Mouse (Mus musculus) MEL (cell line): ENCODE measurements around the gene Nyap1. TPM values are rescaled to one million over a fixed set of nuclear protein-coding genes. Genes with fewer than 3 reads are reported as not detected.
A peak's percentile ranks its signal among the peaks of the same experiment; 100 is the strongest.

ENCODE experiments used
- DNase-seq: peaks from one replicate; pipeline ENCODE4 v3.0.0; 2011; ENCODE audit warnings: low read depth, low spot score
- H3K27ac ChIP-seq: 2 replicates; pipeline ENCODE4 v1.5.1; 2012; ENCODE audit warnings: low read depth, mild to moderate bottlenecking, control low read depth, low read length, moderate library complexity; ENCODE audit not compliant: control insufficient read depth
- H3K27me3 ChIP-seq, 2 experiments: fragments of 150-350 bp in 1 of 2; sonication (generic) in 1 of 2; 2 replicates each; pipeline ENCODE4 v1.6.1; 2012; ENCODE audit warnings: low read length in 2 of 2, mild to moderate bottlenecking in 2 of 2, improper control_type of control experiment in 1 of 2, moderate library complexity in 1 of 2; ENCODE audit not compliant: insufficient read depth in 2 of 2, control insufficient read depth in 1 of 2
- H3K36me3 ChIP-seq, 2 experiments: 2 replicates each; pipeline ENCODE4 v1.6.1; 2012 to 2014; ENCODE audit warnings: low read length in 2 of 2, improper control_type of control experiment in 1 of 2, inconsistent platforms in 1 of 2, mild to moderate bottlenecking in 1 of 2; ENCODE audit not compliant: insufficient read depth in 2 of 2, control insufficient read depth in 1 of 2
- H3K4me1 ChIP-seq, 2 experiments: fragments of 150-350 bp in 1 of 2; sonication (generic) in 1 of 2; 2 replicates each; pipeline ENCODE4 v1.6.1; 2012; ENCODE audit warnings: low read length in 2 of 2, improper control_type of control experiment in 1 of 2, mild to moderate bottlenecking in 1 of 2; ENCODE audit not compliant: insufficient read depth in 2 of 2, control insufficient read depth in 1 of 2
- H3K4me3 ChIP-seq, 2 experiments: fragments of 150-350 bp in 1 of 2; sonication (generic) in 1 of 2; 2 replicates each; pipeline ENCODE4 v1.5.1; 2012; ENCODE audit warnings: low read depth in 2 of 2, low read length in 2 of 2, mild to moderate bottlenecking in 2 of 2, moderate library complexity in 2 of 2, control low read depth in 1 of 2, improper control_type of control experiment in 1 of 2; ENCODE audit not compliant: control insufficient read depth in 1 of 2, insufficient read depth in 1 of 2
- H3K79me2 ChIP-seq: 2 replicates; pipeline ENCODE4 v1.6.1; 2012; ENCODE audit warnings: mild to moderate bottlenecking, low read length, moderate library complexity; ENCODE audit not compliant: control insufficient read depth, poor library complexity, insufficient read depth
- H3K9ac ChIP-seq: 2 replicates; pipeline ENCODE4 v1.6.1; 2012; ENCODE audit warnings: low read depth, mild to moderate bottlenecking, control low read depth, low read length, moderate library complexity; ENCODE audit not compliant: control insufficient read depth, poor library complexity, severe bottlenecking
- H3K9me3 ChIP-seq: fragments of 150-350 bp; sonication (generic); replicated peaks from 2 replicates; pipeline ENCODE4 v1.6.1; 2012; ENCODE audit warnings: mild to moderate bottlenecking, low read length, improper control_type of control experiment, moderate library complexity; ENCODE audit not compliant: insufficient read depth
- BHLHE40 ChIP-seq: IDR thresholded peaks from 2 replicates; pipeline ENCODE4 v1.6.1; 2012; ENCODE audit warnings: low read depth, mild to moderate bottlenecking, inconsistent platforms, low read length, improper control_type of control experiment, borderline replicate concordance
- CHD1 ChIP-seq: IDR thresholded peaks from 2 replicates; pipeline ENCODE4 v1.6.1; 2012; ENCODE audit warnings: low read depth, mild to moderate bottlenecking, inconsistent platforms, low read length, improper control_type of control experiment
- CHD2 ChIP-seq: IDR thresholded peaks from 2 replicates; pipeline ENCODE4 v1.6.1; 2011; ENCODE audit warnings: low read length, improper control_type of control experiment
- CTCF ChIP-seq, 3 experiments: IDR thresholded peaks in 2 of 3; conservative IDR thresholded peaks in 1 of 3; 2 replicates each; pipeline ENCODE4 v1.5.1; 2011 to 2012; ENCODE audit warnings: low read length in 3 of 3, low read depth in 2 of 3, mild to moderate bottlenecking in 2 of 3, improper control_type of control experiment in 1 of 3, inconsistent platforms in 1 of 3, mixed read lengths in 1 of 3, moderate library complexity in 1 of 3; ENCODE audit not compliant: control insufficient read depth in 1 of 3, insufficient read depth in 1 of 3, poor library complexity in 1 of 3, severe bottlenecking in 1 of 3
- E2F4 ChIP-seq: IDR thresholded peaks from 2 replicates; pipeline ENCODE4 v1.6.1; 2011; ENCODE audit warnings: low read depth, low read length, improper control_type of control experiment, borderline replicate concordance
- ELF1 ChIP-seq: IDR thresholded peaks from 2 replicates; pipeline ENCODE4 v1.6.1; 2014; ENCODE audit warnings: low read depth, mild to moderate bottlenecking, inconsistent platforms, low read length, improper control_type of control experiment, moderate library complexity
- EP300 ChIP-seq, 2 experiments: IDR thresholded peaks; 2 replicates each; pipeline ENCODE4 v1.6.1; 2011; ENCODE audit warnings: improper control_type of control experiment in 2 of 2, low read length in 2 of 2, low read depth in 1 of 2, mild to moderate bottlenecking in 1 of 2
- ETS1 ChIP-seq: IDR thresholded peaks from 2 replicates; pipeline ENCODE4 v1.6.1; 2012; ENCODE audit warnings: low read depth, mild to moderate bottlenecking, inconsistent platforms, low read length, improper control_type of control experiment, moderate library complexity
- GABPA ChIP-seq: IDR thresholded peaks from 2 replicates; pipeline ENCODE4 v1.6.1; 2012; ENCODE audit warnings: low read depth, mild to moderate bottlenecking, inconsistent platforms, low read length, improper control_type of control experiment, moderate library complexity
- GATA1 ChIP-seq: IDR thresholded peaks from 2 replicates; pipeline ENCODE4 v1.6.1; 2011; ENCODE audit warnings: low read depth, low read length, improper control_type of control experiment
- JUND ChIP-seq: IDR thresholded peaks from 2 replicates; pipeline ENCODE4 v1.6.1; 2011; ENCODE audit warnings: low read depth, mild to moderate bottlenecking, improper control_type of control experiment, low read length
- KAT2A ChIP-seq: conservative IDR thresholded peaks from 2 replicates; pipeline ENCODE4 v1.6.1; 2012; ENCODE audit warnings: low read depth, low read length, improper control_type of control experiment, inconsistent platforms
- MEF2A ChIP-seq: IDR thresholded peaks from 2 replicates; pipeline ENCODE4 v1.6.1; 2014; ENCODE audit warnings: low read depth, mild to moderate bottlenecking, inconsistent platforms, low read length, improper control_type of control experiment; ENCODE audit not compliant: poor library complexity, insufficient replicate concordance, severe bottlenecking; ENCODE audit errors: extremely low read depth
- MXI1 ChIP-seq: IDR thresholded peaks from 2 replicates; pipeline ENCODE4 v1.6.1; 2011; ENCODE audit warnings: mild to moderate bottlenecking, low read depth, low read length, improper control_type of control experiment
- MYC ChIP-seq: IDR thresholded peaks from 2 replicates; pipeline ENCODE4 v1.6.1; 2011; ENCODE audit warnings: low read depth, mild to moderate bottlenecking, low read length, improper control_type of control experiment, moderate library complexity
- NELFE ChIP-seq: IDR thresholded peaks from 2 replicates; pipeline ENCODE4 v1.6.1; 2011; ENCODE audit warnings: low read depth, low read length, improper control_type of control experiment
- POLR2AphosphoS2 ChIP-seq: IDR thresholded peaks from 2 replicates; pipeline ENCODE4 v1.6.1; 2011; ENCODE audit warnings: low read length, improper control_type of control experiment
- POLR2AphosphoS5 ChIP-seq: IDR thresholded peaks from 2 replicates; pipeline ENCODE4 v1.6.1; 2012; ENCODE audit warnings: low read depth, borderline replicate concordance, mild to moderate bottlenecking, inconsistent platforms, low read length, moderate library complexity, mixed read lengths
- RCOR1 ChIP-seq: IDR thresholded peaks from 2 replicates; pipeline ENCODE4 v1.6.1; 2012; ENCODE audit warnings: low read depth, mild to moderate bottlenecking, inconsistent platforms, low read length, improper control_type of control experiment
- SIN3A ChIP-seq: IDR thresholded peaks from 2 replicates; pipeline ENCODE4 v1.6.1; 2012; ENCODE audit warnings: low read length, improper control_type of control experiment, inconsistent platforms
- SMC3 ChIP-seq: IDR thresholded peaks from 2 replicates; pipeline ENCODE4 v1.6.1; 2011; ENCODE audit warnings: low read depth, low read length, improper control_type of control experiment
- TBP ChIP-seq: IDR thresholded peaks from 2 replicates; pipeline ENCODE4 v1.8.0; 2011; ENCODE audit warnings: low read depth, low read length, improper control_type of control experiment
- ZKSCAN1 ChIP-seq: IDR thresholded peaks from 2 replicates; pipeline ENCODE4 v1.6.1; 2012; ENCODE audit warnings: low read depth, mild to moderate bottlenecking, inconsistent platforms, low read length, improper control_type of control experiment, moderate library complexity
- ZMIZ1 ChIP-seq: IDR thresholded peaks from 2 replicates; pipeline ENCODE4 v1.6.1; 2012; ENCODE audit warnings: low read depth, mild to moderate bottlenecking, inconsistent platforms, low read length, improper control_type of control experiment, moderate library complexity
- ZNF384 ChIP-seq: IDR thresholded peaks from 2 replicates; pipeline ENCODE4 v1.6.1; 2012; ENCODE audit warnings: low read depth, mild to moderate bottlenecking, inconsistent platforms, low read length, improper control_type of control experiment
- polyA plus RNA-seq, 2 experiments: library from polyadenylated mRNA; stranded (reverse) in 1 of 2; unstranded in 1 of 2; fragments of >175 nt in 1 of 2; fragments of >200 nt in 1 of 2; gene quantifications; 2 replicates each; pipeline versions ENCODE4 v1.2.1 to v1.2.4; 2012; ENCODE audit warnings: low replicate concordance in 2 of 2, low read depth in 1 of 2; ENCODE audit not compliant: insufficient read length in 2 of 2, insufficient read depth in 1 of 2, missing spikeins in 1 of 2
- total RNA-seq: library from RNA; depleted of rRNA; stranded (reverse); fragments of 300-350 nt; gene quantifications from 2 replicates; pipeline ENCODE4 v1.2.3, GENCODE M21; 2012

Gene Nyap1
- total and polyA plus RNA-seq, 3 experiments, result 0.39 to 1.1 TPM; not detected in 1

DNA sequence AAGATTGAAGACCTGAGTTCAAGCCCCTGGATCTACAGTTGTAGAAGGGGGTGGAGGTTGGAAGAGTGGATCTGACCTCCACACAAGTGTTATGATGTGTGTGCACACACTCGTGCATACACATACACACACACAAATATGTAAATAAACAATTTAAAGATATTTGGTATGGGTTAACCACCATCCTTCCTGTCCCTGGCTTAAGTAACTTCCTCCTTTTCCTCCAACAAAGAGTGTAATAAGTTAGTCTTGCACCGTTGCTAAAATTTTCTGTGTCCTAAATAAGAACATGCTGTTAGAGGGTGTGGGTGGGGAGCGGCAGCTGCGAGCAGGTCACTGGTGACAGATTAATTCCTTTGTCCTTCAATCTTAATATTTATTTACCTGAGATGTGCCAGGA is 45.5 kb downstream of the Nyap1 start:
- no peaks in the 10 kb centered on the region for H3K9me3 ChIP-seq
- H3K9ac ChIP-seq, result no peak overlapping the region
- no peaks in the 10 kb centered on the region for H3K27me3 ChIP-seq
- TF ChIP-seq RCOR1, result no peak
- TF ChIP-seq CTCF (IDR thresholded peaks at IDR 0.05 in 2 of 3, conservative IDR thresholded peaks at IDR 0.05 in 1 of 3; ENCODE audit: control insufficient read depth in 1 of 3, insufficient read depth in 1 of 3, low read depth in 2 of 3, low read length in 3 of 3, poor library complexity in 1 of 3, severe bottlenecking in 1 of 3), result no peak
- TF ChIP-seq GATA1, result no peak
- TF ChIP-seq BHLHE40, result no peak
- TF ChIP-seq MXI1, result peak; percentile 30; the same call in 1 of the 2 replicates
- no peak for TF ChIP-seq CHD2
- no peak for TF ChIP-seq POLR2AphosphoS2
- TF ChIP-seq NELFE, result no peak
- H3K4me3 ChIP-seq, result no peak overlapping the region
- DNase-seq, result peak; percentile 44
- H3K4me1 ChIP-seq, result peaks cover 8 to 11% of the 10 kb centered on the region in 2 experiments
- peaks cover 0 to 12% of the 10 kb centered on the region in 2 experiments; a peak in 2 of 4 replicates for H3K36me3 ChIP-seq
- no peak overlapping the region for H3K27ac ChIP-seq
- no peaks in the 10 kb centered on the region for H3K79me2 ChIP-seq

DNA sequence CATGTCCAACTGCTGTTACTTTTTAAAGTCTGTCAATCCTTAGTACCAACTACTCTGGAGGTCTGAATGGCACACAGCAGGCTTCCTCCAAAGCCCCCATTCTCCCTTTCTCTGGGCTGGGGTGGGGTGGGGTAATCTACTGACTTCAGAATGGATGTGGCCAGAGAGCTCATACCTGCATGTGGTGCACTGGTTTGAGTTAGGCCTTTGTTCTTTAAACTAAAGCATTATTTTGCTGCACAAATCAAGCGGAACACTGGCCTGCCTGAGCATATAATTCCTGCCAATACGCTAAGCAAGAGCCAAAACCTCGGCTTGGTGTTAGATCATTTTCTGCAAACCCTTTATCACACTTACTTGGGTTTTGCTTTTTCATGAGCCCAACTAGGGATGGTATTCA is 46.6 kb downstream of the Nyap1 start:
- no peak overlapping the region for H3K27ac ChIP-seq
- DNase-seq, result no peak

GRCm38 (mm10) chr5:137691881-137692280 is 49.5 kb downstream of the Nyap1 start:
- no peak overlapping the region for H3K4me3 ChIP-seq
- no peak overlapping the region for H3K27ac ChIP-seq
- DNase-seq, result no peak

More for the DNA sequence above, 46.6 kb downstream of the Nyap1 start:
- Histone ChIP-seq H3K27me3 (no peaks in the 10 kb centered on the region), H3K9me3 (no peaks in the 10 kb centered on the region), H3K4me3 (no peak overlapping the region), H3K79me2 (no peaks in the 10 kb centered on the region), H3K9ac (no peak overlapping the region), H3K36me3 (peaks cover 0 to 8% of the 10 kb centered on the region in 2 experiments; a peak in 2 of 4 replicates), H3K4me1 (peaks cover 2 to 9% of the 10 kb centered on the region in 2 experiments)
- TF ChIP-seq E2F4, result no peak
- TF ChIP-seq ZNF384, result no peak
- no peak for TF ChIP-seq CTCF (IDR thresholded peaks at IDR 0.05 in 2 of 3, conservative IDR thresholded peaks at IDR 0.05 in 1 of 3; ENCODE audit: control insufficient read depth in 1 of 3, insufficient read depth in 1 of 3, low read depth in 2 of 3, low read length in 3 of 3, poor library complexity in 1 of 3, severe bottlenecking in 1 of 3)
- TF ChIP-seq MYC, result no peak
- no peak for TF ChIP-seq KAT2A
- TF ChIP-seq ZKSCAN1, result no peak
- TF ChIP-seq MEF2A, result no peak
- no peak for TF ChIP-seq CHD1
- TF ChIP-seq SIN3A, result no peak
- TF ChIP-seq POLR2AphosphoS5, result no peak
- no peak for TF ChIP-seq GATA1
- no peak for TF ChIP-seq TBP
- TF ChIP-seq ELF1, result no peak
- no peak for TF ChIP-seq EP300 (IDR thresholded peaks at IDR 0.05; ENCODE audit: low read depth in 1 of 2, low read length in 2 of 2)

More at GRCm38 (mm10) chr5:137691881-137692280, 49.5 kb downstream of the Nyap1 start:
- Histone ChIP-seq H3K4me1 (peaks cover 2 to 6% of the 10 kb centered on the region in 2 experiments), H3K9me3 (no peaks in the 10 kb centered on the region), H3K9ac (no peak overlapping the region), H3K27me3 (no peaks in the 10 kb centered on the region), H3K36me3 (peaks cover 0 to 8% of the 10 kb centered on the region in 2 experiments; a peak in 2 of 4 replicates), H3K79me2 (no peaks in the 10 kb centered on the region)
- TF ChIP-seq JUND, result no peak
- no peak for TF ChIP-seq ETS1
- no peak for TF ChIP-seq RCOR1
- TF ChIP-seq GABPA, result no peak
- TF ChIP-seq EP300 (IDR thresholded peaks at IDR 0.05; ENCODE audit: low read depth in 1 of 2, low read length in 2 of 2), result no peak
- TF ChIP-seq NELFE, result no peak
- no peak for TF ChIP-seq POLR2AphosphoS5
- no peak for TF ChIP-seq SMC3
- TF ChIP-seq ZMIZ1, result no peak
- TF ChIP-seq POLR2AphosphoS2, result no peak
